Mouse (Mus musculus) MEL (cell line): ENCODE measurements around the gene Psmd3.

Experiments
- CTCF ChIP-seq, 3 experiments: IDR thresholded peaks in 2 of 3; conservative IDR thresholded peaks in 1 of 3; 2 replicates each; pipeline ENCODE4 v1.5.1; 2011 to 2012; ENCODE audit warnings: low read length in 3 of 3, low read depth in 2 of 3, mild to moderate bottlenecking in 2 of 3, improper control_type of control experiment in 1 of 3, inconsistent platforms in 1 of 3, mixed read lengths in 1 of 3, moderate library complexity in 1 of 3; ENCODE audit not compliant: control insufficient read depth in 1 of 3, insufficient read depth in 1 of 3, poor library complexity in 1 of 3, severe bottlenecking in 1 of 3
- ETS1 ChIP-seq: IDR thresholded peaks from 2 replicates; pipeline ENCODE4 v1.6.1; 2012; ENCODE audit warnings: low read depth, mild to moderate bottlenecking, inconsistent platforms, low read length, improper control_type of control experiment, moderate library complexity
- GABPA ChIP-seq: IDR thresholded peaks from 2 replicates; pipeline ENCODE4 v1.6.1; 2012; ENCODE audit warnings: low read depth, mild to moderate bottlenecking, inconsistent platforms, low read length, improper control_type of control experiment, moderate library complexity
- GATA1 ChIP-seq: IDR thresholded peaks from 2 replicates; pipeline ENCODE4 v1.6.1; 2011; ENCODE audit warnings: low read depth, low read length, improper control_type of control experiment
- HCFC1 ChIP-seq: IDR thresholded peaks from 2 replicates; pipeline ENCODE4 v1.6.1; 2012; ENCODE audit warnings: low read depth, mild to moderate bottlenecking, inconsistent platforms, low read length, improper control_type of control experiment, moderate library complexity
- MAFK ChIP-seq: IDR thresholded peaks from 2 replicates; pipeline ENCODE4 v1.6.1; 2011; ENCODE audit warnings: low read depth, mild to moderate bottlenecking, low read length, improper control_type of control experiment, borderline replicate concordance
- MAX ChIP-seq: IDR thresholded peaks from 2 replicates; pipeline ENCODE4 v1.6.1; 2011; ENCODE audit warnings: low read length, improper control_type of control experiment
- MXI1 ChIP-seq: IDR thresholded peaks from 2 replicates; pipeline ENCODE4 v1.6.1; 2011; ENCODE audit warnings: mild to moderate bottlenecking, low read depth, low read length, improper control_type of control experiment
- POLR2A ChIP-seq, 2 experiments: IDR thresholded peaks; 2 replicates each; pipeline ENCODE4 v1.6.1; 2011 to 2012; ENCODE audit warnings: low read length in 2 of 2, mild to moderate bottlenecking in 2 of 2, control low read depth in 1 of 2, improper control_type of control experiment in 1 of 2, low read depth in 1 of 2, moderate library complexity in 1 of 2; ENCODE audit not compliant: control insufficient read depth in 1 of 2, insufficient read depth in 1 of 2, poor library complexity in 1 of 2
- RAD21 ChIP-seq: IDR thresholded peaks from 2 replicates; pipeline ENCODE4 v1.6.1; 2011; ENCODE audit warnings: mild to moderate bottlenecking, low read depth, low read length, improper control_type of control experiment
- SIN3A ChIP-seq: IDR thresholded peaks from 2 replicates; pipeline ENCODE4 v1.6.1; 2012; ENCODE audit warnings: low read length, improper control_type of control experiment, inconsistent platforms
- UBTF ChIP-seq: IDR thresholded peaks from 2 replicates; pipeline ENCODE4 v1.6.1; 2012; ENCODE audit warnings: low read depth, mild to moderate bottlenecking, inconsistent platforms, low read length, improper control_type of control experiment, moderate library complexity, borderline replicate concordance; ENCODE audit not compliant: insufficient read depth
- USF2 ChIP-seq, 2 experiments: IDR thresholded peaks; 2 replicates each; pipeline ENCODE4 v1.6.1; 2011 to 2012; ENCODE audit warnings: improper control_type of control experiment in 2 of 2, low read length in 2 of 2, borderline replicate concordance in 1 of 2, inconsistent platforms in 1 of 2, low read depth in 1 of 2, mild to moderate bottlenecking in 1 of 2; ENCODE audit not compliant: insufficient read depth in 1 of 2
- ZNF384 ChIP-seq: IDR thresholded peaks from 2 replicates; pipeline ENCODE4 v1.6.1; 2012; ENCODE audit warnings: low read depth, mild to moderate bottlenecking, inconsistent platforms, low read length, improper control_type of control experiment

DNA sequence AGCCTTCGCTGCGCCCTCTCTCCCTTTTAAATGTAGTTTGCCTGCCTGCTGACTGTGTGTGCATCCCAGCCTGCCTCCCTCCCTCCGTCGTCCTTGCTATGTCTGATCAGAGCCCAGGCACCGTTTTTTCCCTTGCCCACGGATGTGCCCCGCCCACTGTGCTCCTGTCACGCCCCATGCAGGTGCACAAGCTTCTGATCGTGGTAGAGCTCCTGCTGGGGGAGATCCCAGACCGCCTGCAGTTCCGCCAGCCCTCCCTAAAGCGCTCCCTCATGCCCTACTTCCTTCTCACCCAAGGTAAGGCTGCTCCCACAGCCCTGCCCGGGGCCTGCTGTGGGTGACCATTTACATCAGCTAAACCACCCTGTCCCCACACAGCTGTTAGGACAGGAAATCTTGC is 10.8 kb downstream of the Psmd3 start:
- TF ChIP-seq MXI1 (no peak), CTCF (IDR thresholded peaks at IDR 0.05 in 2 of 3, conservative IDR thresholded peaks at IDR 0.05 in 1 of 3; ENCODE audit: control insufficient read depth in 1 of 3, insufficient read depth in 1 of 3, low read depth in 2 of 3, low read length in 3 of 3, poor library complexity in 1 of 3, severe bottlenecking in 1 of 3) (no peak), POLR2A (IDR thresholded peaks at IDR 0.05; ENCODE audit: control insufficient read depth in 1 of 2, insufficient read depth in 1 of 2, low read depth in 1 of 2, low read length in 2 of 2, poor library complexity in 1 of 2) (0 out of 4 replicates have a peak, but pooled peaks of 1 of the 2 experiments have one; percentile 2), MAX (no peak), HCFC1 (no peak), USF2 (IDR thresholded peaks at IDR 0.05; ENCODE audit: borderline replicate concordance in 1 of 2, insufficient read depth in 1 of 2, low read depth in 1 of 2, low read length in 2 of 2) (no peak), MAFK (no peak), SIN3A (no peak), ZNF384 (no peak), RAD21 (no peak), GATA1 (no peak), ETS1 (no peak), UBTF (no peak), GABPA (no peak)
